Mouse (Mus musculus): Measurements from ENCODE around the gene Bod1. TPM values are rescaled to one million over a fixed set of nuclear protein-coding genes. Genes with fewer than 3 reads are reported as not detected.

Gene Bod1
- total RNA-seq, 2 experiments from 2014 or later: 88.9 to 98.9 TPM

DNA sequence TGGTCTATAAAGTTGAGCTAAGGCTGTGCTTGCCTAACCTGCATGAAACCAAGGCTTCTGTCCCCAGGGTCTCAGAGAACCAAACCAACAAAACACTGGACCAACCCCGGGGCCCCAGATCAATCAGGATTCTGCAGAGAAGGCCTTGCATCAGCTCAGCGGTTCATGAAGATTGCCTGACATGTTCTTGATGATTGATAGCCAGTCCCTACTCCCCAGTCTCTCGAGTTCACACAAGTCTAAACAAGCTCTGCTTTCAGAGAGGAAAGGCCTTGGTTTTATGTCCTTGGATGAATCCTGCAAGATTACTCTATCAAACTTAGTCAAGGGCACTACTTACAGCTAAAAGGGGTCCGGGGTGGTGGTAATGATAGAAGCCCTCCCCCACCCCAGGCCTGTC is 55.0 kb downstream of the Bod1 start:
- intact Hi-C loops (cut with DNase I): loop anchor here (10.0 kb wide), 2 partner anchors 152 to 942 kb away; no protein-coding TSS in a partner anchor
- DNase-seq: no peak

Other genes starting within 250 kb of the Bod1 start
- gene Cpeb4, start 200.3 kb upstream of the Bod1 start, total RNA-seq (2021): 10 to 100 TPM; 82.8 to 94.9 TPM